Mouse (Mus musculus) liver, embryonic 14.5 days (tissue): ENCODE data around the gene 2900026A02Rik.

Experiments
- CTCF ChIP-seq: IDR thresholded peaks from 2 replicates; pipeline ENCODE4 v1.5.1; 2016; ENCODE audit warnings: antibody characterized with exemption, low read depth, control low read depth
- EP300 ChIP-seq: IDR thresholded peaks from 2 replicates; pipeline ENCODE4 v1.6.1; 2016; ENCODE audit warnings: antibody characterized with exemption, low read depth

DNA sequence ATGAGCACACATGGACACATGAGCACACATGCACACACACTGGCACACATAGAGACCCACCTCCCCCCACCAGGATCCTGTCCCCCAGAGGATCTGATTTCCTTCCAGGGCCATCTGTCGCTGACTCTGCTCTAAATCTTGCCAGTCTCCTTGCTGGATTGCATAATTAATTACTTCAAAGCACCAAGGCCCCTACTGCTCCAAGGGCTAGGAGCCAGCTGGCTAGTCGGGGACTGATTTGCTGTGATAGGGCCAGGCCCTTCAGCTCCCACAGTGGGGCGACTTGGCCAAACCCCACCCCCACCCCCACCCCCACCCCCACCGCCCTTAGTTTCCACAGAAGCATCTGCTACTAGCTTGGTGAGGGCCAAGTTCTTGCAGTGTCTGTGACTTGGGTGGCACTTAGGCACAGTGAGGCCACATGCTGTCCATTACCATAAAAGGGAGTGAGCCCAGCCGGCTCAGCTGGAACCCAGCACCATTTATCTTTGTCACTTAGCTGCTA is 179.4 kb downstream of the 2900026A02Rik start:
- TF ChIP-seq CTCF: no peak
- no peak for TF ChIP-seq EP300
